Mouse (Mus musculus): ENCODE data around the gene Ier2.

GRCm38 (mm10) chr8:84668731-84669485, 6.3 kb upstream of the Ier2 start:
- TF ChIP-seq GATA1 (IDR thresholded peaks at IDR 0.05; ENCODE audit: borderline replicate concordance, low read length): no peak
- TF ChIP-seq FLI1 (IDR thresholded peaks at IDR 0.05; ENCODE audit: low read length): no peak
